Mouse (Mus musculus): Measurements from ENCODE around the gene Ppp1r12a.

DNA sequence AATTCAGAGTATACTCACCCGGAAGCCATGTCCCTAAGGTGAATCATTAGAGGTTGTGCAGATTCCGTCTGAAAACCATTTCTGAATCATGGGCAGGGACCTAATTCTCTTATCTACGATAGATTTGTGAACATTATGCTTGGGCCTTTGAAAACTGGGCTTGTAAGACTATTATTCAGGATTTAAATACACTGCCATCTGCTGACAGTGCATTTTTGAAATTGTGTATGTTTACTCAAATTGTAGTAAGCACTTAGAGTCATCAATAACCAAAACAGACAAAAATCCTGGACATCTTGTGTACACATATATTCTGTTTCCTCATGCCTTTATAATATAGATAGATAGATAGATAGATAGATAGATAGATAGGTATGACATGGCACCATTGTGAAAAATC is 19.9 kb downstream of the Ppp1r12a start:
- TF ChIP-seq CTCF (IDR thresholded peaks at IDR 0.05) (no peak), EP300 (IDR thresholded peaks at IDR 0.05) (no peak)
